Mouse (Mus musculus) liver, adult 2 months (tissue): ENCODE results near the gene Cfap300.

Source experiments
- CTCF ChIP-seq: fragments of 200-500 bp; IDR thresholded peaks from 2 replicates; pipeline ENCODE4 v1.5.1; 2011; ENCODE audit warnings: low read depth, low read length, control low read depth
- POLR2A ChIP-seq: fragments of 200-500 bp; IDR thresholded peaks from 2 replicates; pipeline ENCODE4 v1.6.1; 2011; ENCODE audit warnings: low read length, control low read depth; ENCODE audit not compliant: insufficient read depth; ENCODE audit errors: extremely low read depth

GRCm38 (mm10) chr9:8002806-8003205 is 39.8 kb downstream of the Cfap300 start:
- no peak for TF ChIP-seq POLR2A
- TF ChIP-seq CTCF, result no peak
